Mouse (Mus musculus) bone marrow, adult 2 months (tissue): ENCODE measurements around the gene Rassf8. TPM values are rescaled to one million over a fixed set of nuclear protein-coding genes. Genes with fewer than 3 reads are reported as not detected.

Experiments used
- H3K27ac ChIP-seq: fragments of 200-500 bp; 2 replicates; pipeline ENCODE4 v1.5.1; 2012; ENCODE audit warnings: low read depth, mild to moderate bottlenecking, control low read depth, inconsistent platforms, low read length; ENCODE audit not compliant: control insufficient read depth, poor library complexity, insufficient read depth
- H3K4me1 ChIP-seq: fragments of 200-500 bp; 2 replicates; pipeline ENCODE4 v1.6.1; 2011; ENCODE audit warnings: low read length; ENCODE audit not compliant: control insufficient read depth, insufficient read depth
- H3K4me3 ChIP-seq: fragments of 200-500 bp; replicated peaks from 2 replicates; pipeline ENCODE3; 2011; ENCODE audit warnings: mild to moderate bottlenecking, low read depth, low read length, control low read depth; ENCODE audit not compliant: control insufficient read depth
- CTCF ChIP-seq: fragments of 200-500 bp; IDR thresholded peaks from 2 replicates; pipeline ENCODE4 v1.5.1; 2011; ENCODE audit warnings: low read length, control low read depth; ENCODE audit not compliant: control insufficient read depth, insufficient read depth
- POLR2A ChIP-seq: fragments of 200-500 bp; IDR thresholded peaks from 2 replicates; pipeline ENCODE4 v1.6.1; 2011; ENCODE audit warnings: low read depth, mild to moderate bottlenecking, control low read depth, low read length, borderline replicate concordance; ENCODE audit not compliant: control insufficient read depth
- WGBS: fragments of 180-500 bp; shearing (Covaris S2); methylation state at CpG from one replicate; pipeline ENCODE4 v1.1.7; 2018; 5-methylcytosine and 5-hydroxymethylcytosine counted together
- polyA plus RNA-seq: library from polyadenylated mRNA; stranded (reverse); fragments of >200 nt; gene quantifications from 2 replicates; pipeline ENCODE4 v1.2.4, GENCODE M21; 2011; ENCODE audit warnings: low replicate concordance; ENCODE audit not compliant: missing spikeins, insufficient read depth, insufficient read length

Gene Rassf8
- polyA plus RNA-seq, 1 experiment, result 3.5 TPM

GRCm38 (mm10) chr6:145793109-145793593 is 46.6 kb downstream of the Rassf8 start:
- WGBS, result 12% methylated on average over 4 of the region's 4 CpGs
- TF ChIP-seq CTCF (peak; percentile 32; the same call in 1 of the 2 replicates), POLR2A (no peak)
- Histone ChIP-seq H3K4me3 (no peak overlapping the region), H3K4me1 (no peaks in the 10 kb centered on the region), H3K27ac (no peak overlapping the region)

DNA sequence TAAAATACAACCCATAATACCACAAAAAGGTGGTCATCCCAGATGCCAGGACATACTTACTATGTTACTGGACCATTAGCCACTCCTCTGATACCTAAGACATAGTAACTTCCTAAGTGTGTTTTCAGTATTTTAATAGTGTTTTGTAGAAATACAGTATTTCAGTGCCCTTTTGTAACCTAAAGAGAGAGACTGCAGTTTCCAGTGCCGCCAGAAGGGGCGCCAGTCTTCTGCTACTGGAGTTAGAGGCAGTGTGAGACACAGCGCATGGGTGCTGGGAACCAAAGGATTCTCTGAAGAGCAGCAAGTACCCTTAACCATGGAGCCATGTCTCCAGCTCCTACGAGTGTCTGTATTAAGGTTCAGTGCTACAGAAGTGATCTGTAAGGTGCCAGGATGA is 48.1 kb downstream of the Rassf8 start:
- WGBS, result 73% methylated on average over 4 of the region's 4 CpGs
- Histone ChIP-seq H3K4me3 (no peak overlapping the region), H3K4me1 (no peaks in the 10 kb centered on the region), H3K27ac (no peak overlapping the region)
- TF ChIP-seq POLR2A, result no peak
- peak; percentile 34; the same call in 1 of the 2 replicates for TF ChIP-seq CTCF

DNA sequence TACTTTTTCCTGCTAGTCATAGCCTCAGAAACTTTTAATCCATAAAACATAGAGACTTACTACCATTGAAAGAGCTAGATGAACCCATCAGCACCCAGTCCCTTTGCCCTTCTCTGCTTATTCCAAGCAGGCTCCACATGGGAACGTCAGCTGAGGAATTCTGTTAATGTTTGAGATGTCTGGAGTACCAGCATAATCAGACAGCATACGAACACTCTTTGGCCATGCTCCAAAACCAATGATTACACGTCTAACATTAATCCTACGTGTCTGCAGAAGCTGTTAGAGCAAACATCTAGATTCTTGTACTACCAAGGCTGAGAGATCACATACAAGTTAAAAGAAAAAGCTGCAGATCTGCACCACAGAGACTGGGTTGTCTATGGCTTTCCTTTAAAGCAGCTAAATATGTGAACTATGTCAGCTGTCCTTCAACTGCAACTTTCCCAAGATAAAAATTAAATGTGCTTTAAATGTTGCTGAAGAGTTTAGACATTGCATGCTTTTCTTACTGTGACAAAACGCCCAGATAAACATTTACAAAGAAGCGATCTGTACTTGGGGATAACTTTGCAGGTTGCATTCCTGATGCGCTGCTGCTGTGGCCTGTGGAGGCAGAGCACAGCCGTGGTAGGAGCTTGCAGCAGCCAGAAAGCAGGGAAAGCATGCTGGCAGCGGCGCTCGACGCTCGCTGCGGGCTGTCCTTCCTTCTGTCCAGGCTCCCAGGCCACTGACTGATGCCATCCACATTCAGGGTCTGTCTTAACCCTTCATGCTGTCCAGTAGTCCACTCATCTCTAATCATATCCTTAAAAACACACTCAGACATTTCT is 49.9 kb downstream of the Rassf8 start:
- Histone ChIP-seq H3K4me3 (no peak overlapping the region), H3K27ac (no peak overlapping the region), H3K4me1 (no peaks in the 10 kb centered on the region)
- TF ChIP-seq POLR2A (no peak), CTCF (no peak)
- 79% methylated on average over 14 of the region's 14 CpGs for WGBS

GRCm38 (mm10) chr6:145797692-145798091 is 51.1 kb downstream of the Rassf8 start:
- 68% methylated on average over 3 of the region's 3 CpGs for WGBS
- H3K4me1 ChIP-seq, result no peaks in the 10 kb centered on the region; the same call in 1 of the 2 replicates
- H3K27ac ChIP-seq, result no peak overlapping the region
- H3K4me3 ChIP-seq, result no peak overlapping the region
- TF ChIP-seq CTCF (no peak), POLR2A (no peak)

- TF ChIP-seq CTCF (no peak), POLR2A (no peak)
- WGBS, result 67% methylated on average over 3 of the region's 3 CpGs
- no peak overlapping the region for H3K27ac ChIP-seq
Observed at GRCm38 (mm10) chr6:145801796-145802488, 55.4 kb downstream of the Rassf8 start.

GRCm38 (mm10) chr6:145802881-145803280 is 56.3 kb downstream of the Rassf8 start:
- peak overlapping the region; percentile 32; the same call in 1 of the 2 replicates for H3K27ac ChIP-seq
- WGBS, result 35% methylated on average over 8 of the region's 8 CpGs
- peaks cover 5% of the 10 kb centered on the region for H3K4me1 ChIP-seq
- H3K4me3 ChIP-seq, result no peak overlapping the region
- TF ChIP-seq POLR2A (no peak), CTCF (no peak)

More at GRCm38 (mm10) chr6:145801796-145802488, 55.4 kb downstream of the Rassf8 start:
- no peak overlapping the region for H3K4me3 ChIP-seq
- H3K4me1 ChIP-seq, result peaks cover 5% of the 10 kb centered on the region

GRCm38 (mm10) chr6:145804276-145804675 is 57.7 kb downstream of the Rassf8 start:
- H3K4me3 ChIP-seq, result no peak overlapping the region
- H3K4me1 ChIP-seq, result peaks cover 5% of the 10 kb centered on the region
- no peak overlapping the region for H3K27ac ChIP-seq
- WGBS, result 69% methylated on average over 3 of the region's 3 CpGs
- TF ChIP-seq POLR2A (no peak), CTCF (no peak)

GRCm38 (mm10) chr6:145806784-145807183 is 60.2 kb downstream of the Rassf8 start:
- Histone ChIP-seq H3K4me3 (no peak overlapping the region), H3K4me1 (peaks cover 5% of the 10 kb centered on the region), H3K27ac (no peak overlapping the region)
- 55% methylated on average over 2 of the region's 2 CpGs for WGBS
- TF ChIP-seq POLR2A (no peak), CTCF (no peak)
